Mouse (Mus musculus) urinary bladder, postnatal 14 days (tissue): Measurements from ENCODE around the gene Astn2.
A peak's percentile ranks its signal among the peaks of the same experiment; 100 is the strongest.

Experiments
- DNase-seq: peaks from one replicate; pipeline ENCODE4 v3.0.0; 2021; ENCODE audit warnings: low spot score

Gene Astn2

DNA sequence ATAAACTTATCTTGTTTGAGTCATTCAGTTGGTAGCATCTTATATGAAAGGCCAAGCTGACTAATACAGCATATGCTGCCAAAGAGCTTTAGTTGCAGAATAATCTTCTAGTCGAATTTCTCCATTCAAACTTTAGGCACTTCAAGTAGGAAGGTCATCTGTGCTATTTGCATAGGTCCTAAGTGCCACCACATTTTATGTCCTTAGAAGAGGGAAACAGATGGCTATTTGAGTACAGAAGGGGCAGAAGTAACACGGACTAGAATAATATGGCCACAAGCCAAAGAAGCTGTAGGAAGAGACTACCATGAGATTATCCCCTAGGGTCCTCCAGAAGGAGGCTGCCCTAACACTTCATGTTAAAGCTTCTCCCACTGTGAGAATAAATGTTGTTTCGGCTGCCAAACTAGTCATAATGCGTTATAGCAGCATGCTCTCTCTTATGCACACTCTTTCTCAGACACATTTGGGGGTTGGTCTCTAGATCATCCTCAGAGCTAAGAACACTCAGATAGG, 730.9 kb downstream of the Astn2 start:
- DNase-seq, result no peak

DNA sequence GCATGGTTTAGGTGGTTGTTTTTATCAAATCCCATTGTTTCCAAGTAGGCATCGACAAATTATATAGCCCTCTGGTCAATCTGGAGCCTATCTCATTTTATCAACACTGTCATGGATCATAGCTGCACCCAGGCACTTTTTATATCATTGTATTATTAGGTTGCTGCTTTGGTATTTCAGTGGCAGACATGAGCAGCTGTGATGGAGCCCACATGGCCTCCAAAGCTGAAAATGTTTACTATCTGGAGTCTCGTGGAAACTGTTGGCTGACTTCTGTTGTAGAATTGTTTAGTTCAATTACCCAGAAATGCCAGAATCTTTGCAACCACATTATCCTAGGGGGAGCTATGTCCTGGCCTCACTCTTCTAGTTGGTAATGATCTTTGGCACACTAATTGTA, 732.1 kb downstream of the Astn2 start:
- no peak for DNase-seq

DNA sequence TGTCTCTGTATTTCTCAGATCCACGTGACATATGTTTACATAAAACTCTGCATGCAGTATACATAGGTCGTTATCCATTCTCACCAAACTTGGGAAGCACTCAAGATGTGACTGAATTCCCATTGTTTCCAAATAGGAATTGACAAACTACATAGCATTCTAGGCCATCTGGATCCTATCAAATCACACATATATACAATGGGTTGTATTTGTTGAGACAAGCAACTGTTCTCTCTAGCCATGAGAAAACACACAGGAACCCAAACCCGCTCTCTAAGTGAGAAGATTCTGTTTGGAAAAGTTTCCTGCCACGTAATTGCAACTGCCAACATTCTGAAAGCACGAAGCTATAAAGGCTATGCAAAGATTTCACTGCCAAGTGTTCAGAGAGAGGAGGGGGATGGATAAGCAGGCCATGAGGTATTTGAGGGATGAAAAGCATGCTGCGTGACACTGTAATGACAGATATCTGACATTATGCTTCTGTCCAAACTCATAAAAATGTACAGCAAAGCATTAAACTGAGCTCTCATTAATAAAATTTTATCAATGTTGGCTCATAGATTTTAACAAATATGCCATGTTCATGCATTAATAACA, 732.7 kb downstream of the Astn2 start:
- DNase-seq, result no peak

DNA sequence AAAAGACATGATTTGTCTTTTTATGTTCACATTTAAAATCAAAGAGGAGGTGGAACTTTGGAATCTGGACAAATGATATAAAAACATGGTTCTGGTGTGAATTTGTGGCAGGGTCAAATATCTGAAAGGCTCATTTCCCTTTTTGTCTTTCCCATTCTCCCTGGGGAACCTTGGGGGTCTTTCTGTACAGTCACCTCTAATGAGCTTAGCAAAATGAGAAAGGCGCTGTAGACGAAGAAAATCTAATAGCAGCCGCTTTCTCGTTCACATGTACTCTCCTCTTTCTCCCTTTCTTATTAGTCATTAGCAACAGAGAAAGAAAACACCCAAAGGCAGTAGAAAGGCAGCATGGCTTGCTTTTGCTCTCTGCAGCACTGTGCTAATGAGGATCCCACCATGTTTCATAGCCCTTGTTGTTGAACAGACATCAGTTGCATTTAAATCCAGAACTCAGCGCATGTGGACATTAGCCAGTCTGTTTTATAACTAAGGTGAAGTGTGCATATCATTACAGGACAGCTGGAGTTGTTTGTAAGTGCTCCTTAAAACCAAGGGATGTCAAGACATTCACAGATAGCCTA, 737.3 kb downstream of the Astn2 start:
- no peak for DNase-seq

DNA sequence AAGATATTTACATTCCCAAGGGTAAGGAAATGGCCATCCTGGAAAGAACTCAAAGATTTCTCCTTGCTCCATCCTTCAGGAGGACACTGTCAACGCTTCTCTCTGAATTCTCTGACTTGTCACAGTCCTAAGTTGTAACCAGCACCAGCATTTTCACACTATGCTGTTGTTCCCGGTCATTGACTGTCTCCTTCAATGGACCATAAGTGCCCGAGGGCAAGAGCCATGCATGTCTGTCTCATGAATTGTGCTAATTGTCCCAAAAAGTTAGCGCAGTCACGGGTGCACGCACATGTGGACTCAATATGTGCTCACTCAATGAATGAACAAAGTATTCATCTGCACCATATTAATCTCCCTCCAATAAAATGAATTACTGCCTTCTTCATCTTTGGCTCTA, 741.2 kb downstream of the Astn2 start:
- DNase-seq, result no peak

DNA sequence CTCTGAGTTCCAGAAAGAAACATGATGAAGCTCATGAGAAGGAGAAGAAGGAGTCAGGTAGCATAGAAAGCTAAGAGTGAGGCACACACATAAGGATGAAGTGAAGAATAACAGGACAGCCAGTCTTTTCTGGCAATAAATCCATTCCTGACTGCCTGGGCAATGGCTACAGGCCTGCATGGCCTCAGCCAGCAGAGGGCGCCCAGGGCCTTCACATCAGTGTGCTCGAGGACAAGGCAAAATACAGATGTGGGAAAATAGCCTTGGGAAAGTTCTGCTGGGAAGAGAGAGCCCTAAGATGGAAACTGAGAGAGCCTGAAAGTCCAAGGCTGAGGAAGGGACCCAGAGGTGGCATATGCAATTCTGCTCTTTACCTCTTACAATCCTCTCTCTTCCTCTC, 749.7 kb downstream of the Astn2 start:
- peak; percentile 80 for DNase-seq

DNA sequence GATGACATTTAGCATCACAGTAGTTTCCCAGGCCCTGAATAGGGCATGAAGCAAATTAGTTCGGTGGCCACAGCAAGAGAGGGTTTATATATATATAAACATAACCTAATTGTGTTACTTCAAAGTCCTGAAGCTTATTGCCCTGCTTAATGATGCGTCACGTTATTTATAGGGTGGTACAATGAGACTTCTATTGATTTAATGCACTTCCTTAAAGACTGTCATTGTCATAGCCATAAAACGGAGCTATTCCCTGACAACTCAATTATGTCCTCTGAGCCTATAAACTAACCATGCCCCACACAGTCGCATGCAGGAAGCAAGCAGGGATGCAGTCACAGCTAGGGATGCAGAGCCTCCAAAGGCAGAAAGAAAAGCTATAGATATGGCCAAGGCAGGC, 761.8 kb downstream of the Astn2 start:
- no peak for DNase-seq

DNA sequence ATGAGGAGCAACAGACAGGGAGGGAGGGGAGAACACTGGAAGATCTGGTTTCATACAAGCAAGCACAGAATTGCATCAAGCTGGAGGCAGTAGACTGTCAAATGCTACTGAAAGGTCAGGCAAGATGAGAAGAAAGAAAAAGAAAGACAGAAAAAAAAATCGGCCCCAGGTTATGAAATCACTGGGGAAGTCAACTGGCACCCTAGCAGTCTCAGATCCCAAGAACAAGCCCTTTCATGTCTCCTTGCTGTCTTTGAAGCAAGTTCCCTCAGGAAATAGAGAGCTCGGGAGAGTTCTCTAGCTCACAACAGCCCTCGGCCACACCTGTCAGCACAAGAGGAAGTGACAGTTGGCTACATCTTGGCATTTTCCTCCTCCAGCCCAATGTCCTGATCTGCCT, 766.2 kb downstream of the Astn2 start:
- DNase-seq, result no peak

DNA sequence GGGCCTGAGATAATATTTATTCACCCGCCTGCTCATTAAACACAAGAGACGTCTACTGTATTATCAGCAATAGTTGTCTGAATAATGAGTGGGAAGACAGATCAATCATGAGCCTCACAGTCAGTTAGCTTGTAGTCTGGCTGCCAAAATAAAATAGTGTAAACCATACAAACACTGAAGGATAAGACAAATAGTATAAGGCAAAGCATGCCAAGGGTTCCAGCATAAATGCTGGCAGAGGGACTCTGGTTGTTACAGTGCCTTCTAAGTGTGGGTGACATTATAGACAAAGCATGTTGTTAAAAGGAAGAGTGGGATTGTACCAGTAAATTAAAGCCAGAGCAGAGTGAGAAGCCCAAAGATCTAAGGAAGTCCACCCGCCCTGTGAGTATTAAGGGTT, 784.3 kb downstream of the Astn2 start:
- no peak for DNase-seq

DNA sequence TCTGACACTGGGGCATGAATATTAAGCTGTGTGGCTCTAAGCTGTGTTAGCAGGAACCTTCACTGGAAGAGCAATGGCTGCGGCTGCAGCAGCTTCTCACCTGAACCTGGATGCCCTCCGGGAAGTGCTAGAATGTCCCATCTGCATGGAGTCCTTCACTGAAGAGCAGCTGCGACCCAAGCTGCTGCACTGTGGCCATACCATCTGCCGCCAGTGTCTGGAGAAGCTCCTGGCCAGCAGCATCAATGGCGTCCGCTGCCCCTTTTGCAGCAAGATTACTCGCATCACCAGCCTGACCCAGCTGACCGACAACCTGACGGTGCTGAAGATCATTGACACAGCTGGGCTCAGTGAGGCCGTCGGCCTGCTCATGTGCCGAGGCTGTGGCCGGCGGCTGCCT, 791.3 kb downstream of the Astn2 start:
- no peak for DNase-seq

DNA sequence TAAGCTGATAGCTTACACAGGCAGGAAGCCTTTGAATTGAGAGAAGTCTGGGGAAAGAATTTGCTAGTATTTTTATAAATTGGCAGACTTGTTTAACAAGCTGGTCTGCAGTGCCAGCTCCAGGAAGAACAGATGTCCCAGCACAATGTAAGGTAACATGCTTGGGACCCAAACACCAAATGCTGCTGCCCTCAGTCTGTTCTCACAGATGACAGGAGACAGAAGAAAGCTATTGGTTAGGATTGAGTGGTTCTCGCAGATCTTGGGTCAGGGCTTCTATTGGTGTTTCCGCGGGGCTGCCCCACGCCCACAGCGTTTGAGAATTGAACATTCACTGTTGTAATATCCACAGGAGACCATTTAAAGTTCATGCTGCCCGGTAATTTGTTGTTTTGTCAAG, 793.5 kb downstream of the Astn2 start:
- no peak for DNase-seq

DNA sequence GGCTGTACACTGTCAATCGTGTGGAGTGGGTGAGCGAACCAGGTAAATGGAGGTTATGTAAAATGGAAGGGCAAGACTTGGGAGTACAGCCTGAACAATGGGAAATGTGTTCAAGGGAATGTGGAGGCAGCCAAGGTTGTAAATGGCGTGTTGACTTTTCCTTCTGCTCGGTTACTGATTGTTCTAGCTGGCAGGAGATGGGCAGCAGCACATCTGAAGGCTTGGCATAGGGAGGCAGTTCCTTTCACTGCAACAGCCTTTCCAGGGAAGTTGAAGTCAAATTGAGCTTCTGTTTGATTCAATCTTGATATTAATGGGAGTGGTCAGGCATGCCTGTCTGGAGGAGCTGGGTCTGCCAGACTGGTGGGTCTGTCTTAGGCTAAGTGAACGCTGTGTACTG, 794.1 kb downstream of the Astn2 start:
- no peak for DNase-seq

DNA sequence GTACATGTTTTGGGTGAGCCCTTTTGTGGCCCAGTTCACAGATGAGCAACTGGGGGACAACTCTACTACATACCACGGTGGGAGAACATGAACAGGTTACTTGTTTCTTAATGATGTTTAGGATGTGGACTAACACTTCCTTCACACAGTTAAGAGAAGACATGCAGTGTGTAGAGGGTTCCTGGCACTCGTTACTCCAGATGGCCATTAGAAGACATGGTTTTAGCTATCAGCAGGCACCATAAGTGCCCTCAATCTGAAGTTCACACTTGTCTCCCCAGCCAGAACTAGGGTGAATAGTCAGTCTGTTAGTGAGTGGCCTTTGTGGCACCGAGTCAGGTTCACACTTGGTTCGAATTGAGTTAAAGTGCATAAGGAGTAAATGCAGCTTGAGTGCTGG, 796.3 kb downstream of the Astn2 start:
- DNase-seq, result no peak

DNA sequence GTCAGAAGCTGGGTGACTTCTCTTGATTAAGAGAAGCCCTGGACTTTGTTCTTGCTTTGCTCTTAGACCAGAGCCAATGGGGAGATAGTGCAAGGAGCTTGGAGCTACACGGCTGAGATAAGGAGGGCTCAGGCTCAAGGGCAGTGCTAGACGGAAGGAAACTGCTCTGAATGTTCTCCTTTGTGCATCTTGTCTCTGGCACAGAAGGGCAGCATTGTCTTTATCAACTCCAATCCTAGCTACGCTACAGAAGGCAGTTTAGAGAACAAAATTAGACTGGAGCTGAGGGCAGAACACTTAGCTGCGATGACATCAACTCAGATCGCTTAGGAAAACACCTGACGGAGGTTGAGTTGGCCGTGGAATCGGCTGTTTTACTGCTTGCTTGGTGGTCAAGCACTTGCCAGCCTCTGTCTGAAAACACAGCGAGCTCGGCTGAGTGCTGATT, 797.2 kb downstream of the Astn2 start:
- no peak for DNase-seq

DNA sequence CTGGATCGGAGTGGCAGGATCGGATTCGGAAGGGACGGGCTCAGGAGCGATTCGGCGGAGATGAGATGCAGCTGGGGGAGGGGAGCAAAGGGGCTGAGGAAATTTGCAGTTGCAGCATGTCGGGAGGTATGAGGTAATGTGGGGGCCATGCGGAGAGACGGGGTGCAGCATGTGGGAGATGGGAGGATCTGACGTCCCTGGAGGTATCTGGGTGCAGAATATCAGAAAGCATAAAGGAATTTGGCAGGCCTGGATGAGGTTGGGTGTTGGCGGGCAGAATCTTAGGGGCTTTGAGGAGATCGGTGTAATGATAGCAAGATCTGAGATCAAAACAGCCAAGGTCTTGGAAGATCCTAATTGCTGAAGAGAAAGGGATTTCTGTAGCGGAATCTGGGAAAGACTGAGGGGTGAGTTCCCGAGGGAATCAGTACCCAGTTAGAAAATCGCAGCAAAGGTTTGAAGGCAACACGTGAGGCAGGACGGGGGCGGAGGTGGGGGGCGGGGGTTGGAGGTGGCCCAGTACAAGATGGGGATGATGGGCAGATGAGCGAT, 799.2 kb downstream of the Astn2 start:
- DNase-seq, result no peak

DNA sequence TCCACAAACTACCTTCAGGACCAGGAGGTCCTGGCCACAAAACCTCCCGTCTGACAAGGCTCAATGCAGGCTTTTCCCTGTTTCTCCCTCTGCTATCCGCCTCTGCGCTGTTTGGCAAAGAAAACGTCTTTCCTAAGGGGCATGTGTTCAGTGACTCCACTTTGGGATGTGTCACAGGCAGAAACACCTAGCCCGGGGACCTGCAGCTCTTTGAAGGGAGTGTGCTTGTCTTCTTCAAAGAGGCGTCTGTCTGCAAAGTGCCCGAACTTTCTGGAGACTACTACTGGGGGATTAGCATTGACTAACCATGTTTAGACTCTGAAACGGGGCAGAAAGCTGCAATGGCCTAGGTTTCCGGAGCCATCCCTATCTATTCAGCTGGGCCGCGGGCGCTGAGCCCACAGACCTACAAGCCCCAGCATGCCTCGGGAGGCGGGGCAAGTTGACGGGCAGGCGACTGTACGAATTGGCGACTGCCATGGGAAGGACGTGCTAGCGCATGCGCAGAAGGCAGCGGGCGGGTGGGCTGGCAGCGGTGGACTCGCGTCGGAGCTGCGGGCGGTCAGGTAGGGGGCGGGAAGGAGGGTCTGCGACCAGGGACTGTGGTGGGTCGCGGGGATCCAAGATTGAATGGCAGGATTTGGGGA, 799.8 kb downstream of the Astn2 start, which contains the start of gene Trim32:
Gene Trim32, plus strand, starts transcription at position 483 of the 647 bp plus-strand sequence.
- DNase-seq, result peak; percentile 99

DNA sequence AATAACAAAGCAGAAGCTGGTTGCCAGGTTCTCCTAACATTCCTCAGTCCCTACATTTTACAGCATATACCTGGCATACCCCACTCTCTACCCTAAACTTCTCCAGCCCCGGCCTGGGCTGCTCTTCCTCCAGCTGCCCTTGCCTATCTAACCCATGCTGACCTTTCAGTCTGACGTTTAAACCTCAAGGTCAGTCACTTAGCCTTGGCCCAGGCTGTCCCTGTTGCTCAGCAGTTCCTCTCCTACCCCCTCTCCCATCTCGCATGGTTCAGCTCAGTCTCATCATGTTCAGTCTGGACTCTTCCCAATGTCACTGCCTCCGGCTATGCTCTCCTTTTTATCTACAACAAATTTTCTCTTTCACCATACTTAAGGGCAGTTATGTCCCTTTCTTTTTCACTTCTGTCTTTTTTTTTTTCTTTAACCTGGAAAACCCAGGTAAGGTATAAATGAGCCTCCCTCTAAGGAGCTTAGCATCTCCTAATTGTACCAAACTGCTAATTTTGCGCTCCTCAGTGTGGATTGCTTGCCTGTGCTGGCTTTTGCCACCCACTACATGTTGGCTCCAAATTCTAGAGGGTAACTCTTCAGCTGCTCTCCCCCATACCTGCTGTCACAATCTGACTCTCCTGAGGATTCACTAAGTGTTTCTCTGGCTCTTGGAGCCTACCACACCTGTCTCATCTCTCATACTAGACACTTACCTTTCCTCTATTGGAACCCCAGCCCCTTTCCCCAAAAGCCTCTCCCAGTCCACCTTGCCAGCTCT, 809.6 kb downstream of the Astn2 start:
- DNase-seq, result no peak

DNA sequence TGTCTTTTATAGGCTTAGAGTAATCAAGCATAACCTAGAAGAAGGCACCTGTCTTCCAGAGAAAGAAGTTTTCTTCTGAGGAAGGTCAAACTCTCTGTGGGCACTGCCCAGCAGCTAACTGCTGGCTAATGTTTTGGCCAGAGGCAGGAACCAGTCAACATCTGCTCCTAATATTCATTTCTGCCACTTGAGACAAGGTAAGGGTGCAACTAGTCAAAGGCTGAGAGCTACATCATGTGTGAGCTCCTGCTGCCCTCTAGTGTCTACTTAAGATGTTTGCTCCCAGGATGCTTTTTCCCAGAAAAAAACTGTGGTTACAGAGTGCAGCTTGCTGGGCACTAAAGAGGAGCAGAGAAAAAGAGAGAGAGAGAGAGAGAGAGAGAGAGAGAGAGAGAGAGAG, 814.6 kb downstream of the Astn2 start:
- DNase-seq, result no peak

DNA sequence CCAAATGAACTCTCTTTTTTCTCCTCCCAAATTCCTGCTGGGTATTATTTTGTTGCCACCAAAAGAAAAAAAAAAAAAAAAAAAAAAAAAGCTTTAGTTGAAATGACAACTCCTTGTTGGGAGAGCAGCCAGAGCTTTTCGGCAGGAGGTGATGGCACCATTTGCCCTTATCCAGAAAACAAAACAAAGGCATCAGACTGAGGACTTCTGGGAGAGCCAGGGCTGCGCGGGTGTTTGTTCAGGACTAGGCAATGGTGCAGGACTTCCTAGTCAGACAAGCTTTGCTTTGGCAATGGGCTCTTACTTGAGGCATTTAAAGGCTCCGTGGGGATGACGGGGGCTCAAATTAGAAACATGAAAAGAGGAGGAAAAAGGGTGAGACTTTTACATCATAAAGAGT, 817.5 kb downstream of the Astn2 start:
- DNase-seq, result no peak

DNA sequence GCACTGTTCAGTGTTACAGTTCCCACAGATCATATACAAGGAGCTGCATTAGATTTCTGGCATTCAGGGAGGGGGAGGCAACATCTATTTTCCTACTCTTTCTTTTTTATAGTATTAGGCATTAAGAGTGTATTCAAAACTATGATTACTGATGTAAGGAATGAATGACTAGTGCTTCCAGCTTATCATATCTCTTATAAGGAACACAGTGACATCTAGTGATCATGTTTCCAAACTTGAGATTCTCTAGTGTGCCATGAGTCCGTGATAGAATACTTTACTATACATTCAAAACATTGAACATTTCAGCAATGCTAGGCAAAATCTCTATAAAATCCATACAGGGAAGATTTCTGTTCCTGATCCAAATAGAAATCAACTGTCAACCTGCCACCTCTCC, 824.2 kb downstream of the Astn2 start:
- DNase-seq, result no peak

DNA sequence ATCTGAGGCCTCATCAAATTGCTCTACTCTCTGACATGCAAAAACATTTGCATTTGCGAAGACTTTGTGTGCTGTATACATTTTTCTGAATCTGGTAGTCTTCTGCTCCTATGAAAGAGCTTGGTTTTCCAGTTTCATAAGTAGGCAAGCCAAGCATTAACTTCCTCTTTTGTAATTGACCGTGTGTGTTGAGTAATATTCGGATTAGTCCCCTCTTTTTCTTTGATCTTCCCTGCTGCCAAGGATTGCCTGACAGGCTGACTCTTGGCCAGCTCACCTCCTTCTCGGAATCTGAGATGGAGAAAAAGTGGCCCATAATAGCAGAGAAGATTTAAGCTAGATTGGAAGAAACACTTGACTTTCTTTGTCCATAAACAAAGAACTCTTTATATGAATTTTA, 838.9 kb downstream of the Astn2 start:
- DNase-seq, result no peak

DNA sequence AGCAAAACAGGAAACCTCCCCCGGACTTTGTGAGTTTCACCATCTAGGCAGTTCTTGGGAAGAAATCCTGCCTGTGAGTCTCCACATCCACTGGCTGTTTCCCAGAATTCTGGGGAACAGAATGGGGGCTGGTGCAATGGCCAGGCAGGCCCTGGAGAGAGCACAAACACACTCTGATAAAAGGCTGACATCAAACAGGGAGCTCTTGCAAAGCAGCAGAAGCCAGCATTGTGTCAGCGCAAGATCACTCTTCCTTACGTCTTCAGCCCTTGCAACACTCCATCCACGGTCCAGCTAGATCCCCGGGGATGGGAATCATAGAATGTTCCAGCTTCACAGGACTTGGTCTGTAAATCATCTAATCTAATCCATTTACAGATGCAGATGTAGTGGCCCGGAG, 855.9 kb downstream of the Astn2 start:
- peak; percentile 25 for DNase-seq

DNA sequence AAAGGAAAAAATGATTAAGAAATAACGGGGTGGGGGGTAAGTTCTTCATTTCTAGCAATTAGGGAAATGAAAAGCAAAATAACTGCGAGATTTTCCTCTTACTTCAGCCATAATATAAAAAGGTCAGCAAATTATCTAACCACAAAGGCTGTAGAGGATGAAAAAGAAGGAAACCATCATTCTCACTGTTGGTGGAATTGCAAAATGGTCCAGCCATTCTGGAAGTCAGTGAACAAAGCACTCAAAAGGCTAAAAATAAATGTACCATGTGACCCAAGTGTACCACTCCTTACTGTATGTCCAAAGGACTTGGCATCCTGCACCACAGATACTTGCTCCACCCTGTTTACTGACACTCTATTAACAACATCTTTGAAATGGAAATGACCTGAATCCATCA, 858.8 kb downstream of the Astn2 start:
- DNase-seq, result no peak
